Mouse (Mus musculus) embryonic facial prominence, embryonic 11.5 days (tissue): ENCODE data around the gene Map4k4. TPM values are rescaled to one million over a fixed set of nuclear protein-coding genes. Genes with fewer than 3 reads are reported as not detected.

ENCODE experiments used
- ATAC-seq: fragments of 200-750 bp; cut with Nextera tagmentation; replicated peaks from 2 replicates; pipeline ENCODE4 v1.8.0; 2017; ENCODE audit warnings: low read depth; ENCODE audit not compliant: insufficient number of reproducible peaks, low FRiP score, low TSS enrichment
- DNase-seq: peaks from one replicate; pipeline ENCODE4 v3.0.0-alpha.2; 2015; ENCODE audit warnings: low spot score
- H3K27ac ChIP-seq: fragments of 300-500 bp; sonication (generic); replicated peaks from 2 replicates; pipeline ENCODE4 v1.5.1; 2014; ENCODE audit warnings: mild to moderate bottlenecking, low read depth, low read length, control low read depth
- H3K27me3 ChIP-seq: fragments of 300-500 bp; sonication (generic); 2 replicates; pipeline ENCODE4 v1.6.1; 2014; ENCODE audit warnings: mild to moderate bottlenecking, low read length, moderate library complexity, mixed read lengths; ENCODE audit not compliant: control insufficient read depth, insufficient read depth
- H3K36me3 ChIP-seq: fragments of 300-500 bp; sonication (generic); replicated peaks from 2 replicates; pipeline ENCODE4 v1.6.1; 2014; ENCODE audit warnings: low read depth, mild to moderate bottlenecking, low read length, moderate library complexity, mixed read lengths; ENCODE audit not compliant: control insufficient read depth, insufficient read depth
- H3K4me1 ChIP-seq: fragments of 300-500 bp; sonication (generic); 2 replicates; pipeline ENCODE4 v1.6.1; 2014; ENCODE audit warnings: low read length, mixed read lengths; ENCODE audit not compliant: control insufficient read depth, insufficient read depth
- H3K4me2 ChIP-seq: fragments of 300-500 bp; sonication (generic); 2 replicates; pipeline ENCODE4 v1.6.1; 2014; ENCODE audit warnings: low read depth, mild to moderate bottlenecking, control low read depth, low read length, moderate library complexity
- H3K4me3 ChIP-seq: fragments of 300-500 bp; sonication (generic); 2 replicates; pipeline ENCODE4 v1.5.1; 2014; ENCODE audit warnings: low read depth, low read length, control low read depth
- H3K9ac ChIP-seq: fragments of 300-500 bp; sonication (generic); replicated peaks from 2 replicates; pipeline ENCODE4 v1.6.1; 2014; ENCODE audit warnings: mild to moderate bottlenecking, control low read depth, low read length
- H3K9me3 ChIP-seq: fragments of 300-500 bp; sonication (generic); replicated peaks from 2 replicates; pipeline ENCODE4 v1.6.1; 2016; ENCODE audit warnings: mild to moderate bottlenecking, low read length, inconsistent platforms, mixed read lengths; ENCODE audit not compliant: control insufficient read depth
- WGBS: fragments of 180-500 bp; shearing (Covaris S2); extraction: QIAGEN DNeasy Blood & Tissue Kit; methylation state at CpG from one replicate; pipeline ENCODE4 v1.1.7; 2014; 5-methylcytosine and 5-hydroxymethylcytosine counted together
- polyA plus RNA-seq: library from polyadenylated mRNA; unstranded; fragments of >200 nt; fragmentation: Nextera tagmentation; extraction: Ambion mirVana; gene quantifications from 2 replicates; pipeline ENCODE4 v1.2.1, GENCODE M21; 2014

Gene Map4k4
- polyA plus RNA-seq, 1 experiment from 2014 or later, result 27.7 TPM

GRCm38 (mm10) chr1:40022472-40023135 lies 121.9 kb downstream of the Map4k4 start:
- DNase-seq, result no peak
- Histone ChIP-seq H3K4me1 (no peaks in the 10 kb centered on the region), H3K4me2 (no peak overlapping the region), H3K4me3 (no peak overlapping the region), H3K27ac (no peak overlapping the region), H3K9me3 (no peaks in the 10 kb centered on the region), H3K9ac (no peak overlapping the region), H3K27me3 (no peaks in the 10 kb centered on the region), H3K36me3 (peaks cover 21% of the 10 kb centered on the region)
- ATAC-seq, result no peak
- 95% methylated on average over 9 of the region's 9 CpGs for WGBS

GRCm38 (mm10) chr1:40023206-40023605 lies 122.5 kb downstream of the Map4k4 start:
- 96% methylated on average over 15 of the region's 15 CpGs for WGBS

DNA sequence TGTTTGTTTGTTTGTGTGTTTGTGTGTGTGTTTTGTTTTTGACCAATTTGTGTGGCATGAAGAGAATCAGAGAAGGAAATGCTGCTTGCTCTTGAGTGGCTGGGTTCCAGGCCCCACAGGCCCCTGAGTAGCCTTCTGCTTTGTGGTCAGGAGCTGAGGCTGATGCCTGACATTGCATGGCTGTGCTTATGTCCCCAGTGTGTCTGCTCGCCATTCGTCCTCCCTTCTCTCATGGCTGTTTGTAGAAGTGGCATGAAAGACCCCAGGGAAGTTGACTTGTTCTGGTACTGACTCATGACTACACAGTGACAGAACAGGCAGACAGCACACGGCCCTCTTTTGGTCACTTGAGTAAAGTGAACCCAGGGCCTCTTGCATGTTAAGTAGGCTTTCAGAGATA lies 123.0 kb downstream of the Map4k4 start:
- Histone ChIP-seq H3K27ac (no peak overlapping the region), H3K9me3 (no peaks in the 10 kb centered on the region), H3K9ac (no peak overlapping the region), H3K4me1 (no peaks in the 10 kb centered on the region), H3K4me3 (no peak overlapping the region), H3K27me3 (no peaks in the 10 kb centered on the region), H3K4me2 (no peak overlapping the region), H3K36me3 (peaks cover 21% of the 10 kb centered on the region)
- DNase-seq (no peak), ATAC-seq (no peak)
- 89% methylated on average over 3 of the region's 3 CpGs for WGBS

More at GRCm38 (mm10) chr1:40023206-40023605, 122.5 kb downstream of the Map4k4 start:
- Histone ChIP-seq H3K27me3 (no peaks in the 10 kb centered on the region), H3K4me3 (no peak overlapping the region), H3K36me3 (peaks cover 21% of the 10 kb centered on the region), H3K4me1 (no peaks in the 10 kb centered on the region), H3K9ac (no peak overlapping the region), H3K27ac (no peak overlapping the region), H3K9me3 (no peaks in the 10 kb centered on the region), H3K4me2 (no peak overlapping the region)
- DNase-seq (no peak), ATAC-seq (no peak)

DNA sequence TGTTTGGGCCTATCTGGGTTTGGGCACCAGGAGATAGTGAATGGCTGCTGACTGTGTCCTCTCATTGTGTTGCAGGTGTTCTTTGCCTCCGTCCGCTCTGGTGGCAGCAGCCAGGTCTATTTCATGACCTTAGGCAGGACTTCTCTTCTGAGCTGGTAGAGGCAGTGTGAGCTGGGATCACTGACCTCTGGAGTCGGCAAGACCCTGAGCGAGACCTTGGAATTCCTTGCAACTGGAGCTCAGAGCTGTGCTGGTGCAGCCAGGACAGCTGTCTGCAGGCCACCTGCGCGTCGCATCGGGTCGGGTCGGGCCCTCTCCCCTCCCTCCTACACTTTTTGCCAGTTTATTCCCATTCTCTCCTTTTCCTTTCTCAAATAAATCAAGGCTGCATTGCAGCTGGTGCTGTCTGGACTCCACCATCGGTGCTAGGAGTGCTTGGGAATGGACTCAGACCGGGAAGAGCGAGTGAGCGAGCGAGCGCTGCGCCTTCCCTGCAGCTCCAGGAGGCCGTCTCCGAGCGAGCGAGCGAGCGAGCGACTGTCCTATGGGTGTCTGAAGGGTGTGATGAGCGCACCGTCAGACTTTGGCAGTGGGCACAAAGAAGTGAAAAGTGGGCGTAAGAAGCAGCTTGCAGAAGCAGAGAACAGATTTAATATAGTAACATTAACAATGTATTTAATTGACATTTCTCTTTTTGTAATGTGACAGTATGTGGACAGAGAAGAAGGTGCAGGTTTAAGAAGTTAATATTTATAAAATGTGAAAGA lies 124.0 kb downstream of the Map4k4 start:
- no peak for ATAC-seq
- H3K4me3 ChIP-seq, result no peak overlapping the region
- H3K36me3 ChIP-seq, result peaks cover 21% of the 10 kb centered on the region
- 88% methylated on average over 27 of the region's 27 CpGs for WGBS
- H3K27me3 ChIP-seq, result no peaks in the 10 kb centered on the region
- no peak overlapping the region for H3K27ac ChIP-seq
- no peak for DNase-seq
- no peaks in the 10 kb centered on the region for H3K9me3 ChIP-seq
- no peak overlapping the region for H3K4me2 ChIP-seq
- no peak overlapping the region for H3K9ac ChIP-seq
- H3K4me1 ChIP-seq, result no peaks in the 10 kb centered on the region

DNA sequence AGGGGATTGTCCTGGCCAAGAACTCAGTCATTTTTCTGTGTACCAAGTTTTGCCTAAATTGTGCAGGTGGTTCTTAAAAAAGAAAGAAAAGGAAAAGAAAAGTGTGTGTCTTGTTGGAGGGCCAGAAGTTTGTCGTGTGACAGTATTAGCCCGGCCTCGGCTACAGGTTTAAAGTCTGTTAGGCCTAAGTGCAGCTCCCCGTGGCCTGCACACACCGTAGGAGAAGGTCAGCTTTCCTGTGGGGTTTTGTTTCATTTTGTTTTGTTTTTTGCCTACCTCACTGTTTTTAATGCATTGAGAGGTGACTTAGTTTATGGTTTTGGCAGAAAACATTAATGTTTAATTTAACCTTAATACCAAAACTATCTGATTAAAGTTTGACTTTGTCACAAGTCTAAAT lies 124.7 kb downstream of the Map4k4 start:
- WGBS, result 91% methylated on average over 5 of the region's 5 CpGs
- ATAC-seq, result no peak

DNA sequence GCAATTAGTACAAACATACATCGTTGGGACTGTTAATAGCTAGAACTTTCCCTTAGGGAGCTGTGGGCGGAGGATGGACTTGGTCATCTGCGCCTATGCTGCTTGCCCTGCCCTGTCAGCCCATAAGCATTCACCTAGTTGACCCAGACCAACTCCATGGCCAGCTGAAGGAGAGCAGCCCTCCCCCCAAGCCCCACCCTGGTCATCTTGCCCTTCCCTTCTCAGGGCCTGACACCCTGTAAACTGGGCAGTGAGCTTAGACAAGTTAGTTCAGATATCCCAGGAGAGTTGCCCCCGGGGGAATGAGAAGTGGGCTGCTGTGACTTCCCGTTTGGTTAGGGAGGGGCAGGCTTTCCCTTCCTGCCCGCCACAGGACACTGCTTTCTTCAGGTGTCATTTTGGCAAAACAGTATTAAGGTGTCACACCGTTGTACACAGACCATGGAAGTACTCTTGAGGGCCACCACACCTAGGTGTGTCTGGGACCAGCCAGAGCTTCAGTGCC lies 126.5 kb downstream of the Map4k4 start:
- no peak overlapping the region for H3K4me2 ChIP-seq
- H3K27ac ChIP-seq, result no peak overlapping the region
- 82% methylated on average over 7 of the region's 7 CpGs for WGBS
- DNase-seq, result no peak
- no peak for ATAC-seq
- H3K9ac ChIP-seq, result no peak overlapping the region
- no peak overlapping the region for H3K4me3 ChIP-seq
- peaks cover 19% of the 10 kb centered on the region for H3K36me3 ChIP-seq
- no peaks in the 10 kb centered on the region for H3K9me3 ChIP-seq
- no peaks in the 10 kb centered on the region for H3K4me1 ChIP-seq
- H3K27me3 ChIP-seq, result no peaks in the 10 kb centered on the region

More for the DNA sequence above, 124.7 kb downstream of the Map4k4 start:
- Histone ChIP-seq H3K27ac (no peak overlapping the region), H3K9me3 (no peaks in the 10 kb centered on the region), H3K9ac (no peak overlapping the region), H3K36me3 (peaks cover 20% of the 10 kb centered on the region), H3K4me3 (no peak overlapping the region), H3K4me1 (no peaks in the 10 kb centered on the region), H3K4me2 (no peak overlapping the region), H3K27me3 (no peaks in the 10 kb centered on the region)
- DNase-seq, result no peak

- H3K4me3 ChIP-seq, result no peak overlapping the region
- H3K4me2 ChIP-seq, result no peak overlapping the region
- H3K27ac ChIP-seq, result no peak overlapping the region
- WGBS, result 88% methylated on average over 12 of the region's 12 CpGs
- H3K9ac ChIP-seq, result no peak overlapping the region
- H3K27me3 ChIP-seq, result no peaks in the 10 kb centered on the region
- peaks cover 19% of the 10 kb centered on the region for H3K36me3 ChIP-seq
- no peak for DNase-seq
- ATAC-seq, result no peak
- H3K4me1 ChIP-seq, result no peaks in the 10 kb centered on the region
- no peaks in the 10 kb centered on the region for H3K9me3 ChIP-seq
Measured at GRCm38 (mm10) chr1:40028207-40028998, 127.7 kb downstream of the Map4k4 start.
